Mouse (Mus musculus) megakaryocyte, embryonic 14.5 days (primary cell): ENCODE data around the gene Id4.

ENCODE experiments used
- FLI1 ChIP-seq: IDR thresholded peaks from 2 replicates; pipeline ENCODE4 v1.6.1; 2012; ENCODE audit warnings: low read length, inconsistent platforms, mixed read lengths
- GATA1 ChIP-seq: IDR thresholded peaks from 3 replicates; pipeline ENCODE4 v1.6.1; 2012; ENCODE audit warnings: mixed read lengths, low read length, inconsistent platforms, borderline replicate concordance

- TF ChIP-seq GATA1 (no peak), FLI1 (no peak)
Measured at GRCm38 (mm10) chr13:48314500-48314899, 53.5 kb downstream of the Id4 start.
